Mouse (Mus musculus) T-helper 2 cell (primary cell): ENCODE data around the gene Tbc1d10a.

Experiments used
- in situ Hi-C: fragments of 300-600 bp; cut with MboI, MseI; formaldehyde crosslinking; loops from one replicate; pipeline ENCODE4 v1.15.1; 2025; ENCODE audit warnings: high pct_unique_total_duplicates

The Tbc1d10a gene

DNA sequence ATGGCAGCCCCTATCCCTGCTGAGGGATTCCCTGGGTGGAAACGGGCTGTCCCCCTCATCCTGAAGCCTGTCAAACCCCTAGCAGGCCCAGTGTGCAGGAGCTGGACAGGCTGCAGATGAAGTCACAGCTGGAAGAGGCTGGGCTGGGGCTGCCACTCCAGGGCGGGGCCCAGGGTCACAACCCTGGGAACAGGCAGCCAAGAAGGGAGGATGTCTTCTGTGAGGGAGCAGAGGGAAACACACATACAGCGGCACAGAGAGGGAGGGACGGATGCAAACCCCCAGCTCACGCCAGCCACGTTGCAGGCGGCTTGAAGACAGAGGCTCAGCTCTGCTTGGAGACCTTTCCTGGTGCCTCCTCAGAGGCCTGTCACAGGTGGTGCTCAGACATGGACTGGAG is 77.5 kb downstream of the Tbc1d10a start:
- in situ Hi-C loops, result no loop called here
